Mouse (Mus musculus) urinary bladder, adult 18-20 months (tissue): ENCODE measurements around the gene Dop1a.
A peak's percentile ranks its signal among the peaks of the same experiment; 100 is the strongest.

Source experiments
- DNase-seq, 2 experiments: peaks; one replicate each; pipeline ENCODE4 v3.0.0; 2022; ENCODE audit warnings: low spot score in 2 of 2, mixed read lengths in 2 of 2

Gene Dop1a

DNA sequence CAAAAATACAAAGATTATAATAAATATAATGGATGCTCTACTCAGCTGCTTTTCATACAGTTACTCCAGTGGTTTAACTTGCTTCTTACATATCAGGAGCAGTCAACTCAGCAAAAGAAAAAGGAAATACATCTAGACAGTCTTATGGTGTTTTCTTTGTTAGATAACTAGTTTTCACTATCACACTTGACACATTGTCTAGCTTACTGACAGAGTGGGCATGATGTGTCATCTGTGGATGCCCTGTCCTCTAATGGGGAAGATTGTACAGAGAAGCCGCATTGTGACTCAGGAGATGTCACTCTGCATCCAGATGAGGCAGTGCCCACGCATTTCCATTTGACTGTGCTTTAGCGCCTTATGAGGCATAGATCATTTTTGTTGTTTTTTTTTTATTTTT lies 32.1 kb downstream of the Dop1a start:
- DNase-seq = no peak

DNA sequence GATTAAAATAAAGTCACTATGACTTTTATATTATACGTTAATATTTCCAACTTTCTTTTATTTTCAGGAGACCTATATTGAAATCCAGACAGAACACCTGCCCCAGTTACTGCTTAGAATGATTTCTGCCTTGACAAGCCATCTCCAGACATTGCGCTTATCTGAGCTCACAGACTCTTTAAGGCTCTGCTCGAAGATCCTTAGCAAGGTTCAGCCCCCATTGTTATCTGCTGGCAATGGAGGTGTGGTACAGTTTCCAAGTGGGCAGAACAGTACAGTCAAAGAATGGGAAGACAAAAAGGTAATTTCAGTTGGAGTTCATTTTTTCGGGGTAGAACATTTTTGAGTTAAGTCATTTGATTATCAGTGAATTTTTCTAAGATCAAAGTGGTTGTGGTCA lies 40.5 kb downstream of the Dop1a start:
- no peak for DNase-seq

DNA sequence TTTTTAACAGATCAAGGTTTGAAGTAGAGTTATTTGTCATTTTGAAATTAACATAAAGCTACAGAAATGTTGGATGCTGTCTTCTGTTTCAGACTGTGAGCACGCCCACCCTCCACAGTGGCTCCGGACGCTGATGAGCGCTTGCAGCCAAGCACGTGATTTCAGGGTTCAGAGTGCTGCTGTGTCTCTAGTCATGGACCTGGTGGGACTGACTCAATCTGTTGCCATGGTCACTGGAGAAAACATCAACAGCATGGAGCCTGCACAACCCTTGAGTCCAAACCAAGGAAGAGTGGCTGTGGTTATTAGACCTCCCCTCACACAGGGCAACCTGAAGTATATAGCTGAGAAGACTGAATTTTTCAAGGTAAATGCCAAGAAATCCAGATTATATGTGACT lies 46.8 kb downstream of the Dop1a start:
- DNase-seq = no peak

DNA sequence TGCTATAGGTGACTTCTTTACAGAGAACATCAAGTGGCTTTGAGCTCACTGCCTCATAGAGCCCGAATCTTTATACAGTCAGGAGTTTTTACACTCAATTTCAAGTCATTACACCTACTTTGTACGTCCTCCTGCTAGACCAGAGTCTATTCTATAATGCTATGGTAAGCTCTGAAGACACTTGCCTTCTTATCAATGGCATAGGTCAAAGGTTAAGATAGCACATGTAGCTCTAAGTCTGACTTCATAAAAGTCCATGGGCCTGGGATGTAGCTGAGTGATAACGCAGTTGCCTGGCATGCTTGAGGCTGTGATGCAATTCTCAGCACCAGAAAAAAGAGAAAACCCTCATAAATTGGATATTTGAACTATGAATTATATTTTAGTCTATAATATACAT lies 47.4 kb downstream of the Dop1a start:
- no peak for DNase-seq

DNA sequence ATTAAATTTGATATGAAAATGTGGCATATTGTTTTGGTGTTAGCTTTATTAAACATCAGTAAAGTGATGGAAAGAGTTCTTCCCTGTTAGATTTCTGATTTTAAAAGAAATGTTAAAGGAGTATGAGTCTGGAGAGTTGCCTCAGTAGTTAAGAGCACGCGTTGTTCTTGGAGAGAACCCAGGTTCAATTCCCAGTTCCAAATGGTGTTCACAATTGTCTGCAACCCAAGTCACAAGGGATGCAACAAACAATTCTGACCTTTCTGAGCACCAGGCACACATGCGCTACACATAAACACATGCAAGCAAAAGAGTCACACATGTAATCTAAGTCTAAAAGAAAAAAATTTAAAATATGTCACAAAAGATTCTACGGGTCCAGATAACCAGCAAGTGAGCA lies 47.8 kb downstream of the Dop1a start:
- no peak for DNase-seq

DNA sequence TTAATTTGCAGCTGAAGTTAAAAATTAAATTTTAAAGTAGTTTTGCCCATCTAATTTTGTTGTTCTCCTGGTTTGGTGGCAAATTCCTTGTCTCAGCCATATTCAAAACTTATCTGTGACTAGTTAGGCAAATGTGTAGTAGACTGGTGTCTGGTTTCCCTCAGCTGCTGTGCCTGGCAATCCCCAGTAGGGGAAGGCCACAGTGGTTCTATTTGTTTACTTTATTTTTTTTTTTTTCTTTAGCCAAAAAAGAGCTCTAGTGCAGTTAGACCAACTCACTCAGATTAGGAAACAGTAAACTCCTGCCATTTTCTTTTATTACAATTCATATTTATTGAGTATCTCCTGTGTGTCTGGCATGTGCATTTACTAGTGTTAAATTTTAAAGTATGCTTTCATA lies 55.4 kb downstream of the Dop1a start:
- DNase-seq = no peak

DNA sequence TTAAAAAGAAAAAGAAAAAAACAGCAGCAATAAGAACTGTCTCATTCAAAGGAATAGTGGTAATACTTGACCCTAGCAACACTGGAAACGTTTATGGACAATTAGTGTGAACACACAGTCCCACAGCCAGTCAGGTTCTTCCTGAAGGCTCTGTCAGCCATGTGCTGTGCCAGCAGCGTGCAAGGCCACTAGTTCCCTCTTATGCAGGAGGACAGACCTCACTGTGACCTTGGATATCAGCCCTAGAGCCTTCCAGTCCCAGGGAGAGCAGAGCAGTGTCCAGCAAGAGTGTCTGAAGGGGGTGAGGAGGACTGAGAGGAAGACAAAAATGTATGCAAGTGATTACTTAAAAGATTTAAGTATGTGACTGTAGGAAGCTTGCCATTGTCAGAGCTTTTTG lies 58.6 kb downstream of the Dop1a start:
- DNase-seq = no peak

DNA sequence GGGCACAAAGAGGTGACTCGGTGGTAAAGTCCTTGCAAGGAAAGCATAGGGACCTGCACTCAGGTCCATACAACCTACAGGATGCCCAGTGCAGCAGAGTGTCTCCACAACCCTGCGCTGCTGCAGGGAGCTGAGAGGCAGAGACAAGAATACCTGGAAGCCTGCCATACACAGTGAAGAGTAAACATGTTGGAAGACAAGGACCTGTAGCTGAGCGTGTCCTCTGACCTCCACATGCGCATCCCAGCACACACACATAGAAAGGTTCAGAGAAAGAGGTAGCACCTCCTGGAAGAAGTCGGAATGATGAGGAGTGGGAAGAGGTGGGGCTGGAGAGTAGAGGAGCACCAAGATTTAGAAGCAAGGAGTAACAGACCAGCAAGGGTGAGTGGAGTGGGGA lies 67.1 kb downstream of the Dop1a start:
- DNase-seq = no peak

DNA sequence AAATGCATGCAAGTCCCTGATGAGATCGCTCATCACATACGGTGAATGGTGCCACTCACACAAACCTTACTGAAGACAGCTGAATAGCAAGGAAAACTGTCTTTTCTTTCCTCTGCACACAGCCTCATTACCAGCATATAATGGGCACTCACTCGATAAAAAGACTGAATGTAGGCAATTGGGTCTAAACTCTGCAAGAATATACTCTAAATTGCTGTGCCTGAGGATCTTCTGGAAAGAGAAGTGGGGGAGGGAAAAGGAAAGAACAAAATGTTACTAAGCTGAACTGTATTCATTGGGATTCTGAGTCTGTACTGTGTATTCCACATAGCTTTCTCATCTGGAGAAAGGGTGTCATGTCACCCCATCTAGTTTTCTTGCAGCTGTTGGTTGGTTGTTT lies 76.5 kb downstream of the Dop1a start:
- DNase-seq = no peak

DNA sequence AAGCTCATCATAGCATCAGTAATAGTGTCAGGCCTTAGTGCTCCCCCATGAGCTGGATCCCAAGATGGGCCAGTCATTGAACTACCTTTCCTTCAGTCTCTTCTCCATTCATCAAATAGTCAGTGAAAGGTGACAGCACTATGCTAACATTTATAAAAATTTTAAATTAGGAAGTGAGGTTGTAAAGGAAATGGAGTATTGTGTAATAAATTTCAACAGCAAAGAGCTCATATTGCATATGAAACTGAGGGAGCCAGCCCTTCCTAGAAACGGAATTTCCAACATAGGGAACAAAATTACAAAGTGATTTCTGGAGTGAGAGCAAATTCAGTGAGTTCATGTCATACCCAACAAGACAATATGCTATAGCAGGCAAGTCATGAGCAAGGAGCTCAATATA lies 77.6 kb downstream of the Dop1a start:
- DNase-seq = no peak

DNA sequence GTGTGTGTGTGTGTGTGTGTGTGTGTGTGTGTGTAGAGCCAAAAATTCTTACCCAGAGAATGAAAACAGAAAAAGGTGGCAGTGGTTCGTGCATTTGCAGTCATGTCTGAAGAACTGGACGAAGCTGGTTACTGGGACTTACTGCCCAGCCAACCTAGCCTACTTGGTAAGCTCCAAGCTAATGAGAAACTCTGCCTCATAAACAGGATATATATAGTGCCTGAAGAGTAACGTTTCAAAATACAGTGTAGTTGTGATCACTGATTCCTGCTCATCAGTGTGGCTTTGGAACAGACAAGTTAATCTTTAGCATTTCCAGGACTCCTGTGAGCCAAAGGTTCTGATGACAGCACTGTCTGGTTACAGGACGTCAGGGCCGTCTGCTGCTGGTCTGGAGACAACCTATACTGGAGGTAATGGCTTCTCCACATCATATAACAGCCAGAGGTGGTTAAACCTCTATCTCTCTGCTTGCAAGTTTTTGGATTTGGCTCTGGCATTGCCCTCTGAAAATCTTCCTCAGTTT lies 82.7 kb downstream of the Dop1a start:
- DNase-seq = no peak

DNA sequence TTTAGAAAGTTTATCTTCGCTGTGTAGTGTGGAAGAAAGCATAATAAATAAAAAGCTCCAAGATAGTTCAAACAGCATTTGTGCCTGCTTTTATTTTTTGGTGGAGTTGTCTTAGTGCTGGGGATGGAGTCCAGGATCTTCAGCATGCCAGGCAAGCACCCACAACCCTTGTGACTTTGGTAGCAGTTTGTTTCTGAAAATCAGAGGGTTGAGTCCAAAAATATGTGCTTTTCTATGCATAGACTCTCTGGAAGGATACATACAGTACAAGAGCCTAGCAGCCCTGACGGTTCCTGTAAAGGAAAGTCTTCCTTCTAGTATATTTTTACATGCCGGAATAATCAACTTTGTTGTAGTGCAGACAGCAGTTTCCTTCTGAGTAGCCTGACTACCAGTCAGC lies 83.8 kb downstream of the Dop1a start:
- DNase-seq = no peak

DNA sequence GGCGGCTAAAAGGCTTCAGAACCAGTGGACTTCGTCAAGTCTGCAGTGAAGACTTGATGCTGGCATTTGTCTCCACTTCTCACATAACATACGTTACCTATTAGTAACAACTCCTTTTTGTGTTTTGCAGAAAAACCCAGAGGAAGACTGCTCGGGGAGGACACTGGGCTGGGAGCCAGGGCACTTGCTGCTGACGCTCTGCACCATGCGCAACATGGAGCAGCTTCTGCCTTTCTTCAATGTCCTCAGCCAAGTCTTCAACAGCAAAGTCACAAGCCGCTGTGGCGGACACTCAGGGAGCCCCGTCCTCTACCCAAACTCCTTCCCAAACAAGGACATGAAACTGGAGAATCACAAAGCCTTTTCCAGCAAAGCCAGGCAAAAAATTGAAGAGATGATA lies 86.9 kb downstream of the Dop1a start:
- DNase-seq = no peak

DNA sequence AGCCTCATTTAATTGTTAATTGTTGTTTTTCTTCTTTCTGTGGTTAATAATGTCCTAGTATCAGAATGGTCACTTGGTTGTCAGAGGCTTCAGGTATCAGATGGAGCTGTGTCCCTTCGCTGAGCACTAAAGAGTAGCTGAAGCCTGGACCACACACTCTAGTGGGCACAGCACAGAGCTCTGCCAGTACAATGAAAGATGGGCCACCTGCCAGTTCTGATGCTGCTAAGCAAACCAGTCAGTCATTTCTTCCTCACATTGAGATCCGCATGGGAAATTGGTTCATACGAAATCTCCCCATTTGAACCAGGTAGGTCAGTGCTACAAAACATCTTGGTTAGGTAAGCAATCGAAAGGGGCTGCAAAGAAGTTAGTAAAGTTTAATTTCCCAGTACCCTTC lies 87.7 kb downstream of the Dop1a start:
- no peak for DNase-seq

DNA sequence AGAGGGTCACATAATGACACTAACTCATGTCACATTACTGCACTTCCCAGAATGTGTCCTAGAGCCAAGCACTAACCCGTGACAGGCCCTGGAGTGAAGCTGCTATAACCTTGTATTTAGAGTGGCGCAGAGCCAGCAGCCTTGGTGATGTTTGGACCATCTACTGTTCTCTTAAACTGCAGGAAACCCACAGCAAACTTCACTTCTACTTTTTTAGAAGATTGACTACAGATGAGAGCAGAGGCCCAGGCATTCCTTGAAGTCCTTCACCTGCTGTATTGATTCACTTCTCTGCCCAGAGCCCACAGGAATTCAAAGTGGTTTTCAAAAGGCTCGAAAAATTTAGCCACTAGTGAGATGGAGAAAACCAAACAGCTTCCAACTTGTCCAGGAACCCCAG lies 93.6 kb downstream of the Dop1a start:
- DNase-seq = no peak

DNA sequence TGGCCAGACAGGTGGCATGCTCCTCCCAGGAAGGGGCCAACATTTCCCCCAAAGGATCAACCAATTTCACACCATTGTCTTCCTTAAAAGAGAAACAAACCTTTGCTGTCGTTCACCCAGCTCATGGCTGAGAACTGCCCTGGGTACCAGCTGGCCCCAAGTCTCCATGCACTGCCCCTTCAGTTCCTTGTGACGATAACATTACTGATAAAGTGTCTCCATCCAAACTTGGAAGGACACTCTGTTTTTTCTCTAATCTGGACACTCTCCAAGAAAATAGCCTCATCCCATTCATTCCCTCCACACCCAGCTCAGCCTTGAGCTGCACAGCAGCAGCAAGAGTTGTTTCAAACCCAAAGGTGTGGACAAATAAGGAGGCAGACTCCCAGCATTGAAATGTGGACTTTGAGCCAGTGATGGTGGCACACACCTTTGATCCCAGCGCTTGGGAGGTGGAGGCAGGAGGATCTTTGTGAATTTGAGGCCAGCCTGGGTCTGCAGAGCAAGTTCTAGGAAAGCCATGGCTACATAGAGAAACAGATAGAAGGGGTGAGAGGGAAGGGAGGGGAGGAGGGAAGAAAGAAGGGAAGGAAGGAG lies 102.5 kb downstream of the Dop1a start:
- no peak for DNase-seq

DNA sequence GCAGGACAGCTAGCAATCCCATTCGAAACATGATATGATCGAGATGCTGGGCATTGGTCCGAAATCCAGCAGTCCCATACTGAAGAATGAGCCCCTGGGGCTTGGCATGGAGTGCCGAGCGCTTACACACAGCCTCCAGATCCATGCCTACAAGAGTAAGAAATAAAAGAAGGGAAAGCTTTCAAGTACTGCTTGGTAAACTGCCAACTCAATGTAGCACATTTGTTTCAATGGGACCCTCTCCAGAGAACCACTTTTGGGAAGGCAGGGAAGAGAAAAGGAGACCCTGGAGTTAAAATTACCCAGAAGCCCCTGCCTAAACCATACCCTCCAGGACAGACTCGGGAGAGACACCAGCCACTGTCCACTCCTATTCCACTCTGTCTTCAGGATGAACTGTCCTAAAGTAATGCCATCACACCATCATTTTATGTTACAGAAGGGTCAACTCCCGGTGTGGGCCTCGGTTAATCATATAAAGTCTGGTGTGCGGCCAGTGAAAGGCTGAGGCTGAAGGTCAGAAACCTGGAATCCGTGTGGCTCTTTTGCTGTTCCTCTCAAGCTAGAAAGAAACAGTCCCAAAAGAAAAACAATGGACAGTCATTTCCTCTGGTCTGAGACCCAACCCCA lies 103.4 kb downstream of the Dop1a start:
- no peak for DNase-seq

DNA sequence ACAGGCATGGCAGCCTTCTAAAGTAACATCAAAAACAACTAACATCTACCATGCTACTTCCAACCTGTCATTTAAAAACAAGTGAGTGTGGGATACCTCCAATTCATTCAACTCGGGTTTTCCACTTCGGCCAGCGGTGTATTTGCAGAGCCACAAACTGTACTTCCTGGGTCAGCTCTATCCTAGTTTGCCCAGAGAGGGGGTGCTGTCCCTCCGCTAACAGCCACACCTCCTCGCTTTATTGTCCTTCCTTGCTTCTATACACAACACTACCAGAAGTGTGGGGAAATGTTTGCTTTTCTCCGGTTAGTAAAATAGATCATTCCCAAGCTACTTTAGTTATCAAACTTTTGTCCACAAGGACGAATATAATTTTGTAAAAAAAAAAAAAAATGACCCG lies 104.0 kb downstream of the Dop1a start:
- no peak for DNase-seq

DNA sequence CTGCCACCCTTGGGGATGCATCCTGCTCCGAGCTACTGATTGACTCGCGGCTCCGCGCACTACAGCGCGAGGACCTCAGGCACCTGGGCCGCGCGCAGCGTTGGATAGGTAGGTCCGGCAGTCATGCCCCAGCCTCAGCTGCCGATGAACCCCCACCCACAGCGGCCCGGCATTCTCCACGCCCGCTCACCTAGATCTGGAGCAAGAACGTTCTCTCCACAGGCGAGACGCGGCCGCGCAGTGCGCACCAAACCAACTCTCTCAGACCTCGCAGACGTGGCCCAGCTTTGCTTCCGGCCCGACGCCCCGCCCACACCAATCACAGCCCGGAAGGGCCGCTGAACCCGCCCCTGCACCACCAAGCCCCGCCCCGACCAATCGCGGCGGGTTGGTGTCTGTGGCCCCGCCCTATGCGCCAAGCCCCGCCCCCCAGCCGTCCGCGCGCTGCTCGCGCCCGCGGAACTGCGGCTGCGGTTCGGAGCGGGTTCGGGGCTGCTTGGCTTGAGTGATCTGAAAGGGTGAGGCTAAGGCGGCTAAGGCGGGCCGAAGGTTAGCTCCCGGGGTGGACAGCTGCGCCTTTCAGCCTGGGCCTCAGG lies 104.7 kb downstream of the Dop1a start, which contains the start of the genes Pgm3 and Rwdd2a:
Gene Pgm3 (minus strand): TSS at position 303 of the 596 bp plus-strand sequence.
Gene Rwdd2a (plus strand): TSS at position 452 of the 596 bp plus-strand sequence.
- DNase-seq = peak; percentile 94 to 95

DNA sequence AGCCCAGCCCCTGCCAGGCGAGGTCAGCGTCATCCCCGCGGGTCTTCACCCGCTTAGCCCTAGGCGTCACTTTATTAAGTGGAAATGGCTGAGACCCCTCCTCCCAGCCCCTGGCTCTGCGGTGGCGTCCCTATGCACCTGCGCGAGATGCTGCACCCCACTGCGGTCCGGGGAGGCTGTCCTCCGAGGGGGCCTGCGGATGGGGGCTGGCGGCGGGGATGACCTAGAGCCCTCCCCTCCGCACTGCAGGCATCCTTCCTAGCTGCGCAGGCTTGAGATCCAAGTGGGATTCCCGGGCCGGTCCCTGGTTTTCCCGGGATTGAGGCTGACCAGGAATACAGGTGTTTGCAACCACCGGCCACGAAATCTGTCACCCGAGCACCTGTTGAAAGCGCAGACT lies 105.2 kb downstream of the Dop1a start:
- DNase-seq = peak in 1 of 2 experiments; percentile 8

DNA sequence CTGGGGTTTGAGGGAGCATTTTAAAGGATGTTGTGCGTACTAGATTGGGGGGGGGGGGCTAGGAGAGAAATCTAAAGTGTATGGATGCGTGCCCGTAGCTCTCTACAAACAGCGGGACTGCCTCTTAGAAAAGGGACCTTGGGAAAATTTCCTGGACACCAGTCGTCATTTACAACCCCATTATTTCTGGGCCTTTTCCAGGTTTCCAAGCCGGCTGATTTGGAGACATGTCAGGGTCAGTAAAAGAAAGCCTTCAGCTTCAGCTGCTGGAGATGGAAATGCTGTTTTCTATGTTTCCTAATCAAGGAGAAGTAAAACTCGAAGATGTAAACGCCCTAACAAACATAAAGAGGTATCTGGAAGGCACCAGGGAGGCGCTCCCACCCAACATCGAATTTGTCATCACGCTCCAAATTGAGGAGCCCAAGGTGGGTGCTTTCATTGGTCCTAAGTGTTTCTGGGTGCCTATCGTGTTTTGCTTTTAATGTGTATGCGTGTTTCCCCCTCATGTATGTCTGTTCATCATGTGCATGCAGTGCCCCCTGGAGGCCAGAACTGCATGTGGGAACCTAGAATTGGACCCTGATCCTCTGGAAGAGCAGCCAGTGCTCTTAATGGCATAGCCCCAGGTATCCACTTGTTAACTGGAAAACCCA lies 105.8 kb downstream of the Dop1a start:
- peak; percentile 42 to 61 for DNase-seq

DNA sequence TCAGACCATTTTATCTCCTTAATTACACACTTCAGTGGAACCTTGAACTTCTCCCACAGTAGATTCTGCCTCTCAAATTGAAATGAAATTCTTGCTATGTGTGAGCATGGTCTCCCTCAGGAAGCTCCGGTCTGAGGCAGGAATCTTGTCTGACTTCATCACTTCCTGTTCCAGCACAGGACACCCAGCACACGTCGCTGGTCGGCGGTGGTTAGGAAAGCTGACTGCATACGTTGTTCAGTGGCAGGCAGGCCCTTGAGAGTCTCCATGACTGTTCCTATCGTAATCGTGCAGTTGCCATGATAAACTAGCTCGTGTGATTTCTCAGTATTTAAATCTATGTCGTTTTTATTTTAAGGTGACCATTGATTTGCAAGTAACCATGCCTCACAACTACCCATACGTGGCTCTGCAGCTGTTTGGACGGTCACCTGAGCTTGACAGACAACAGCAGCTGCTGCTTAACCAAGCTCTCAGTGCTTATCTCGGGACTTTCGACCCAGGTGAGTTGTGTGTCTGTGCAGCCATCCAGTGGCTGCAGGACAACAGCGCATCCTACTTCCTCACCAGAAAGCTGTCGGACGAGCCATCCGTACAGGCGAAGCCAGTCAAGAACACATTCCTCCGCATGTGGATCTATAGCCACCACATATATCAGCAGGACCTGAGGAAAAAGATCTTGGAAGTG lies 106.8 kb downstream of the Dop1a start:
- no peak for DNase-seq
